Mouse (Mus musculus): ENCODE data around the gene Fbxo34.

GRCm38 (mm10) chr14:47504036-47504435, 53.8 kb downstream of the Fbxo34 start:
- TF ChIP-seq CTCF (IDR thresholded peaks at IDR 0.05; ENCODE audit: borderline replicate concordance, control insufficient read depth, extremely low read depth, insufficient read depth, low read length, poor library complexity) (no peak), POLR2A (IDR thresholded peaks at IDR 0.05; ENCODE audit: control insufficient read depth, extremely low read depth, insufficient read depth, low read length, poor library complexity) (no peak)
